Mouse (Mus musculus): Measurements from ENCODE around the gene Slc6a5.
"Not testable (repeated sequence)": the region's sequence is repeated elsewhere in the genome, so short reads cannot be mapped to it uniquely, and the experiment has no call there.

The Slc6a5 gene

GRCm38 (mm10) chr7:49913728-49914328 is 3.9 kb downstream of the Slc6a5 start:
- DNase-seq, result no peak

GRCm38 (mm10) chr7:49914946-49915345 is 5.0 kb downstream of the Slc6a5 start:
- DNase-seq, result no peak

GRCm38 (mm10) chr7:49915471-49915870 is 5.5 kb downstream of the Slc6a5 start:
- DNase-seq, result no peak

GRCm38 (mm10) chr7:49919494-49919893 is 9.5 kb downstream of the Slc6a5 start:
- DNase-seq, result no peak

- no peak for DNase-seq
Observed at GRCm38 (mm10) chr7:49920751-49921150, 10.8 kb downstream of the Slc6a5 start.

- peak; percentile 18 for DNase-seq
Observed at GRCm38 (mm10) chr7:49922928-49923327, 13.0 kb downstream of the Slc6a5 start.

- peak; percentile 75 for DNase-seq
Observed at GRCm38 (mm10) chr7:49923376-49923775, 13.4 kb downstream of the Slc6a5 start.

GRCm38 (mm10) chr7:49928571-49928970 is 18.6 kb downstream of the Slc6a5 start:
- no peak for DNase-seq

- DNase-seq, result no peak
Observed at GRCm38 (mm10) chr7:49929999-49930398, 20.1 kb downstream of the Slc6a5 start.

GRCm38 (mm10) chr7:49933386-49934115 is 23.6 kb downstream of the Slc6a5 start:
- not testable (repeated sequence) for DNase-seq

GRCm38 (mm10) chr7:49936821-49937220 is 26.9 kb downstream of the Slc6a5 start:
- DNase-seq, result no peak

- no peak for DNase-seq
Observed at GRCm38 (mm10) chr7:49942023-49942422, 32.1 kb downstream of the Slc6a5 start.

- DNase-seq, result no peak
Observed at GRCm38 (mm10) chr7:49942490-49942889, 32.5 kb downstream of the Slc6a5 start.

GRCm38 (mm10) chr7:49946691-49947090 is 36.7 kb downstream of the Slc6a5 start:
- DNase-seq, result peak; percentile 12

- DNase-seq, result peak; percentile 12
Observed at GRCm38 (mm10) chr7:49953546-49954181, 43.7 kb downstream of the Slc6a5 start.

GRCm38 (mm10) chr7:49954834-49955233 is 44.9 kb downstream of the Slc6a5 start:
- DNase-seq, result no peak

- DNase-seq, result no peak
Observed at GRCm38 (mm10) chr7:49957142-49957541, 47.2 kb downstream of the Slc6a5 start.

GRCm38 (mm10) chr7:49963764-49964163 is 53.8 kb downstream of the Slc6a5 start:
- no peak for DNase-seq

- no peak for DNase-seq
Observed at GRCm38 (mm10) chr7:49969516-49969915, 59.6 kb downstream of the Slc6a5 start.

GRCm38 (mm10) chr7:49974841-49975440 is 65.0 kb downstream of the Slc6a5 start, which contains the start of gene Nell1:
TSS of gene Nell1 (plus strand) at chr7:49974864.
- no peak for DNase-seq

GRCm38 (mm10) chr7:49975441-49976121 is 65.6 kb downstream of the Slc6a5 start:
- DNase-seq, result no peak

- no peak for DNase-seq
Observed at GRCm38 (mm10) chr7:49981511-49982227, 71.7 kb downstream of the Slc6a5 start.
